Mouse (Mus musculus) testis, adult 2 months (tissue): Measurements from ENCODE around the gene Camta1. TPM values are rescaled to one million over a fixed set of nuclear protein-coding genes. Genes with fewer than 3 reads are reported as not detected.

Source experiments
- H3K27ac ChIP-seq: fragments of 200-500 bp; 2 replicates; pipeline ENCODE4 v1.5.1; 2012; ENCODE audit warnings: low read depth, low read length; ENCODE audit not compliant: control insufficient read depth, insufficient read depth
- H3K27me3 ChIP-seq: fragments of 200-500 bp; 2 replicates; pipeline ENCODE4 v1.6.1; 2012; ENCODE audit warnings: mild to moderate bottlenecking, low read length, moderate library complexity; ENCODE audit not compliant: control insufficient read depth, insufficient read depth
- H3K36me3 ChIP-seq: fragments of 200-500 bp; 2 replicates; pipeline ENCODE4 v1.6.1; 2012; ENCODE audit warnings: mild to moderate bottlenecking, low read length; ENCODE audit not compliant: control insufficient read depth, insufficient read depth
- H3K4me1 ChIP-seq: fragments of 200-500 bp; 2 replicates; pipeline ENCODE4 v1.6.1; 2012; ENCODE audit warnings: low read length; ENCODE audit not compliant: control insufficient read depth, insufficient read depth
- H3K4me3 ChIP-seq: fragments of 200-500 bp; 2 replicates; pipeline ENCODE4 v1.5.1; 2012; ENCODE audit warnings: low read depth, mild to moderate bottlenecking, low read length, moderate library complexity, mixed read lengths; ENCODE audit not compliant: control insufficient read depth
- CTCF ChIP-seq: fragments of 200-500 bp; IDR thresholded peaks from 2 replicates; pipeline ENCODE4 v1.5.1; 2012; ENCODE audit warnings: low read depth, mild to moderate bottlenecking, inconsistent platforms, low read length, moderate library complexity; ENCODE audit not compliant: control insufficient read depth, insufficient read depth, insufficient replicate concordance
- POLR2A ChIP-seq: fragments of 200-500 bp; IDR thresholded peaks from 2 replicates; pipeline ENCODE4 v1.6.1; 2012; ENCODE audit warnings: low read depth, mild to moderate bottlenecking, inconsistent platforms, low read length, moderate library complexity; ENCODE audit not compliant: control insufficient read depth
- polyA plus RNA-seq: library from polyadenylated mRNA; depleted of rRNA; stranded (reverse); fragments of >200 nt; gene quantifications from 2 replicates; pipeline ENCODE4 v1.2.3, GENCODE M21; 2012

Camta1 gene
- polyA plus RNA-seq, 1 experiment: 15.4 TPM

DNA sequence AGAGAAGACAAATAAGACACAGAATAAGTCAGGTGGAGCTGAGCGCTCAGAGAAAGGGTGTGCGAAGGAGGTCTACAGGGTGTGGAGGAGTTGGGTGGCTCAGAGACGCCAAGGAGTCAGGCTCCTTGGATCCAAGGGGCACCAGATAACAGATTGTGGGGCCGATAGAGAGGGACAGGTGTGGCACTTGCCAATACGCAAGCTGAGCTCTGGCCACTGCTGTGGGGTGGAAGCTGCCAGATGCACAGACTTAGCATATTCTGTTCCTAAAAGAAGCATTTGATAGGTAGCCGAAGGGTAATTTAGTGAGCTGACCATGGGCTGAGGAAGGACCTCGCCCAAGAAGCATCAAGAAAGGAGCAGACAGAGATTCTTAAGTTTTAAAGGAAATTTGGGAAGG is 177.1 kb downstream of the Camta1 start:
- Histone ChIP-seq H3K27me3 (no peaks in the 10 kb centered on the region), H3K4me3 (no peak overlapping the region), H3K36me3 (no peaks in the 10 kb centered on the region), H3K27ac (no peak overlapping the region), H3K4me1 (peaks cover 15% of the 10 kb centered on the region)
- TF ChIP-seq POLR2A: no peak
- no peak for TF ChIP-seq CTCF

DNA sequence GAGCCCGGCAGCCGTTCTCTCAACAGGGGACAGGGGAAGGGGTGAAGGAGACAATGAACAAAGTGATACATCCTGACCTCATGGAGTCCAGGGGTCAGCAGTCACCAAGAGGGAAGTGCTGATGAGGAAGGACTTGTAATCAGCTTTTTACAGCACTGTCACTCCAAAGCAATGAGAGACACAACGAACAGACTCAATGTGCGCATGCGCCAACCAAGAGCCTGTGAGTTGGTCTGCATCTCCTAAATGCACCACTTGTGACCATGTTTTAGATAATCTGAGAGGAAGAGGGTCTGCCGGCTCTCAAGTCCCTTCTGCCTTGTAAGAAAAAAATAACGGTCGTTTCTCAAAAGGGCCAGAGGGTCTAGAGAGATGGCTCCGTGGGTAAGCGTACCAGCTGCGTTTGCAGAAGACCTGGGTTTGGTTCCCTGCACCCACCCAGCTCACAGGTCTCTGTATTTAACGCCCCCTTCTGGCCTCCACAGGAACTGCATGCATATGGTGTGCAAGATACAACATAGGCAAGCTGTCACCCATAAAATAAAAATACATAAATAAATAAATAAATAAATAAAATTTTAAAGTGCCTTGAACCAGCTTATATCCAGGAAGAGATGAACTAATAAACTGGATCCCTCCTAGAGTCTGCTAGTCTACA is 178.7 kb downstream of the Camta1 start:
- H3K4me1 ChIP-seq: peaks cover 15% of the 10 kb centered on the region
- H3K4me3 ChIP-seq: peak overlapping the region; percentile 46
- no peak overlapping the region for H3K27ac ChIP-seq
- H3K27me3 ChIP-seq: no peaks in the 10 kb centered on the region
- no peaks in the 10 kb centered on the region for H3K36me3 ChIP-seq
- TF ChIP-seq POLR2A (no peak), CTCF (peak; percentile 57; the same call in 1 of the 2 replicates)

DNA sequence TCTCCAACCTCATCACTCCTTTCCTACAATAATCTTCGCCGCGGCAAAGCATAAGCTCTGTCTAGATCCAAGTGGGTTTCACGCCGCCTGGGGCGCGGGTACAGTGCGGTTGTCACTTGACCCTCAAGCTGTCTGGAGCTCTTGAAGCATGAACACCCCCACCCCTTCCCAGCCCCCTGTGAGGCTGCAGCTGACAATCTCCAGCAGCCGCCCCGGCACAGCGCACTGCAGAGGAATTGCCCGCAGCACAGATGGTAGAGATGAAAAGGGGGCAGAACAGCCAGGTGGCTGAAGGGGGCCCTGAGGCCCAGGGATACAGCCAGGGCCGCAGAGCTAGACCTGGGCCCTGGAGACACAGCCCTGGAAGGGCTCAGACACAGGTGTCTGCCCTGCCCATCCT is 189.2 kb downstream of the Camta1 start:
- Histone ChIP-seq H3K27ac (no peak overlapping the region), H3K4me1 (no peaks in the 10 kb centered on the region), H3K27me3 (no peaks in the 10 kb centered on the region), H3K36me3 (no peaks in the 10 kb centered on the region), H3K4me3 (no peak overlapping the region)
- no peak for TF ChIP-seq POLR2A
- TF ChIP-seq CTCF: no peak

DNA sequence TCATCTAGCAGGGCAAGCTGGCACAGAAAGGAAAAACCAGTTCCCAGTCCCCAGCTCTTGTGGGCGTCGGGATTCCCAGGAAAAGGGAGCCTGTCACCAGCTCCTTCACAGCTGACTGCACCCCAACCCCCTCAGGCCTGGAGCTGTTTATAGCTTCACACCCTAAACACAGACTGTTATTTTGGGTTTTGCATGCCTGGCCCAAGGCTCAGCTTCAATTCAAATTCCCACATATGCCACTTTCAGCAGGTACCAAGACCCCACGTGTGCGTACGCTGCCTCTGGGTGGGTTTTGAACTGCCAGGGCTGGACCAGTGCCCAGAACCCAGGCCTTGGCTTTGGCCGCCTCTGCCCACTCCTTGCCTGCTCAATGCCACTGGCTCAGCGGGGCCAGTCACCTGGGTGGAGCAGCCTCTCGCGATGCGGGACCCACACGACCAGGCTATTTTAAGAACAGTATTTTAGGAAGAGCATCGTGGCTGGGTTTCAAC is 195.2 kb downstream of the Camta1 start:
- Histone ChIP-seq H3K4me1 (no peaks in the 10 kb centered on the region), H3K27me3 (no peaks in the 10 kb centered on the region)

DNA sequence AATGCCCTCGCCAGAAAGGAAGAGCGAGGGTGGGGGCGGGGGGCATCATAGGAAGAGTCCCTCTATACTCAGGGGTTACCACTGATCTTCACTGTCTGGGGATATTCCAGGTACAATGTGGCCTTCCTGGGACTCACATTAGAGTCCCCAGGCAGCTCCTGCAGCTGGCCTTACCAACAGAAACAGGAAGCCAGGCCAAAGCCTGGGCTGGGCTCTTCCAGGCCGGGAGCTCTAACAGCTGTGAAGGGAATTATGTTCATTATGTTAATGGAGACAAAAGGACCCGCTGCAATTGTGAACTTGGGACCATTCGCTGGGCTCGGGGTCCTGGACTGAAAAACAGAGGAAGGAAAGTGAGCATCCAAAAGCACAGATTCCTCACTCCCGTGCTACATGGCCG is 200.2 kb downstream of the Camta1 start:
- no peak for TF ChIP-seq CTCF
- TF ChIP-seq POLR2A: no peak
- no peaks in the 10 kb centered on the region for H3K4me1 ChIP-seq
- H3K27me3 ChIP-seq: no peaks in the 10 kb centered on the region
- H3K4me3 ChIP-seq: no peak overlapping the region
- no peaks in the 10 kb centered on the region for H3K36me3 ChIP-seq
- no peak overlapping the region for H3K27ac ChIP-seq

More for the DNA sequence above, 195.2 kb downstream of the Camta1 start:
- no peak overlapping the region for H3K4me3 ChIP-seq
- no peaks in the 10 kb centered on the region for H3K36me3 ChIP-seq
- TF ChIP-seq CTCF: no peak
- no peak for TF ChIP-seq POLR2A
- H3K27ac ChIP-seq: no peak overlapping the region

DNA sequence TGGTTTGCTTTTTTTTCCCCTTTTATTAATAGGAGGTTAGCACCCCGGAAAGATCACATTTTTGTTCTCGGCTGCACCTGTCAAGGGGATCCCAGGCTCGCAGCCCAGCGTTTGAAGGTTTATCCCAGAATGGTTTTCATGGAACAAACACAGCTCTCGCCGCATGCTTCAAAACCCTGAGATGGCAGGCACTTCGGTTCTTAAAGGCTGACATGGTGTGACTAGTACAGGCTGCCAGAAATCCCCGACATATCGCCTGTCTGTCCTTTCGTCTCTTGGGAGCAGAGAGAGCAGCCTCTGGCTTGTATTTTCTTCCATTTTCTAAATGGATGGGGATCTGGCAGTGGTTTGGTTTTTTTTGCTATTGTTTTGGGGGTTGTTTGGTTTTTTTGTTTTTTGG is 205.2 kb downstream of the Camta1 start:
- no peaks in the 10 kb centered on the region for H3K36me3 ChIP-seq
- H3K27ac ChIP-seq: no peak overlapping the region
- no peak overlapping the region for H3K4me3 ChIP-seq
- no peaks in the 10 kb centered on the region for H3K27me3 ChIP-seq
- TF ChIP-seq POLR2A (no peak), CTCF (no peak)
- H3K4me1 ChIP-seq: no peaks in the 10 kb centered on the region

DNA sequence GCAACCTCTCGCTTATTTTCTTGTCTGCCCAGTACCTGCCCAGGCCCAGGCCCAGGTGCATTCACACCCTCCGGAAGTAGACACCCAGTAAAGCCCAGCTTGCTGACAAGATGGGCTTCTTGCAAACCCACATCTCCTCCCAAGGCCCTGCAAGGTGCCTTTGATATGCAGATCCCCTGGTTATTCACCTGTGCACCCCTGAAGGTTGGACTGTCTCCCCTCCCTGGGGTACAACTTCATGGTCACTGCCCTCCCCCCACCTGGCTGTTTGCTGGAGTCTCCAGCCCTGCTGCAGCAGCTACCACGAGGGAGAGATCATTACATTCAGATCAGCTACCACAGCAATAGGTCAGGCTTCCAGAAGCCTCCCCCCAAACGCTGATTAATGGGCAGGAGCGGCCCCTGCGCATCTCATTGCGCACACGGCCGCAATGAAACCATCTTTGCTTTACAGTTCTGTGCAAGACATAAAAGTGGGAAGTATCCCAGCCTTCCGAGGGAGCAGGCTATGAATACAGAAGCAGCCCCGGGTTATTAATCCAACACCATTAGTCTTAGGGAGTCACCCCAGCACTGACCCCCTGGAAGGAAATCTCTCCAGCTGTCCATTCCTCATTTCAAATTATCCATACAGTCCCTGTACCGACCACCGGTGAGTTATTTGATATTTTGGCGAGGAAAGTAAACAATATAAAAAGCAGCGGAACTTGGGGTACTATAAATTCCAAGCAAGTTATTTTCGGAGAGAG is 205.9 kb downstream of the Camta1 start:
- no peaks in the 10 kb centered on the region for H3K4me1 ChIP-seq
- H3K4me3 ChIP-seq: no peak overlapping the region
- no peaks in the 10 kb centered on the region for H3K27me3 ChIP-seq
- TF ChIP-seq CTCF (no peak), POLR2A (no peak)
- no peak overlapping the region for H3K27ac ChIP-seq
- H3K36me3 ChIP-seq: no peaks in the 10 kb centered on the region
